In the genomic region with DNA sequence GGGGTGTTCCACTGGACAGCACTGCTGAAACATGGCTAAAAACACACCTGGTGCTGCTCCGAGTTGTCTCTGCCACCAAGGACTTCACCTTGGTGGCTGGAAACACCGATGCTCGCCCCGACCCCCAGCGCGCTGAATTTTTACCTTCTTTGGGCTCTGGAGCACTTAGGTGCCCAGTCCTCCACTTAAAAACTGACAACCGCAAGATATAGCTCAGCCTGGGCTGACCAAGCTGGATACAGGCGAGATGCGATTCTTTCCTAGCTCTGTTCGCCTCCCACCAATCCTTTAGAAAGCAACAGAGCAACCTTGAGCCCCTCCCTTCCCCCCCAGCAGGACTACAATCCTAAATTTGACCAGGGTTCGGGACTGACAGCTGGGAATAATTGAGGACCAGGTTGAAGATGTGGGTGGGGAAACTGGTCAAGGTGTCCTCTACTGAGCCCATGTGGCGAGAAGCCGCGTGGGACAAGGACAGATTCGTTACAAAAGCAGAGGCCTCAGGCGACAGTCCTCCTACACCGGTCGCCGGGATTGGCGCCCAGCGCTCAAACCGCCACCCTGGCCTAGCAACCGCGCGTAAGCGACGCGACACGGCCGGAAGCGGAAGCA, we compare ENCODE assay signal across 8 mouse cellular contexts. TPM values are rescaled to one million over a fixed set of nuclear protein-coding genes. Genes with fewer than 3 reads are reported as not detected.
DNase-seq lines count a peak whose midpoint lies in the region; ATAC-seq and TF ChIP-seq lines count a peak whose summit lies in the region.

No protein-coding gene starts in this region.

- H3K4me3 ChIP-seq in ES-E14 (ENCODE audit: insufficient read depth in 1 of 2, low read depth in 1 of 2, low read length in 2 of 2, poor library complexity in 1 of 2, severe bottlenecking in 1 of 2) = peak overlapping the region; percentile 76 to 83
- peak overlapping the region; percentile 54 for H3K4me3 ChIP-seq in hindbrain, embryonic 13.5 days

- no peaks in the 10 kb centered on the region for H3K9me3 ChIP-seq in ES-E14 (ENCODE audit: control insufficient read depth, insufficient read depth, low read depth, low read length)
- H3K9me3 ChIP-seq in hindbrain, embryonic 13.5 days = no peaks in the 10 kb centered on the region

- no peaks in the 10 kb centered on the region; the same call in 1 of the 2 replicates for H3K36me3 ChIP-seq in ES-E14 (ENCODE audit: control insufficient read depth, insufficient read depth, low read length, poor library complexity, severe bottlenecking)
- H3K36me3 ChIP-seq in hindbrain, embryonic 13.5 days = peaks cover 10% of the 10 kb centered on the region; the same call in 1 of the 2 replicates

- no peaks in the 10 kb centered on the region for H3K27me3 ChIP-seq in hindbrain, embryonic 13.5 days

- in situ Hi-C loops in ES-E14 (cut with MboI; ENCODE audit: low sequenced_read_pairs in 2 of 2, unreplicated experiment in 2 of 2) = no loop called here

- H3K4me1 ChIP-seq in ES-E14 (ENCODE audit: control insufficient read depth in 2 of 2, insufficient read depth in 2 of 2, low read length in 2 of 2, poor library complexity in 1 of 2) = no peaks in the 10 kb centered on the region
- 0 out of 2 replicates have a peak, but pooled peaks cover 4% of the 10 kb centered on the region for H3K4me1 ChIP-seq in hindbrain, embryonic 13.5 days (replicated peaks)

- ATAC-seq in hindbrain, embryonic 13.5 days (ENCODE audit: low FRiP score) = peak; percentile 22
- ATAC-seq in megakaryocyte-erythroid progenitor cell, adult 5-6 weeks (replicated peaks; ENCODE audit: low FRiP score, low TSS enrichment, poor library complexity, severe bottlenecking) = 0 out of 2 replicates have a peak, but pooled peaks have one; percentile 0

- no peak; the same call in 1 of the 2 replicates for TF ChIP-seq POLR2A in brain, embryonic 14.5 days (IDR thresholded peaks at IDR 0.05; ENCODE audit: borderline replicate concordance, extremely low read depth, insufficient read depth, insufficient read length, poor library complexity, severe bottlenecking)

- peak overlapping the region; percentile 74 for H3K4me2 ChIP-seq in hindbrain, embryonic 13.5 days

- H3K9ac ChIP-seq in ES-E14 (ENCODE audit: insufficient read depth, low read depth, low read length, poor library complexity, severe bottlenecking) = peak overlapping the region; percentile 81
- H3K9ac ChIP-seq in hindbrain, embryonic 13.5 days = peak overlapping the region; percentile 76

- 24% methylated on average over 30 of the region's 31 CpGs for WGBS in hindbrain, embryonic 13.5 days

- TF ChIP-seq CTCF in brain, embryonic 14.5 days (IDR thresholded peaks at IDR 0.05; ENCODE audit: borderline replicate concordance, extremely low read depth, insufficient read depth, insufficient read length) = no peak

- H3K27ac ChIP-seq in ES-E14 (ENCODE audit: insufficient read depth, low read depth, low read length, poor library complexity, severe bottlenecking) = no peak overlapping the region
- peak overlapping the region; percentile 93 for H3K27ac ChIP-seq in hindbrain, embryonic 13.5 days

- peak; percentile 86 for DNase-seq in layer of hippocampus, adult 9-11 months
- no peak for DNase-seq in layer of hippocampus, adult 18-20 months (ENCODE audit: low spot score in 2 of 2)
- DNase-seq in ES-E14 (ENCODE audit: low read depth, low spot score) = no peak
- DNase-seq in brain, embryonic 14.5 days (ENCODE audit: low read depth) = peak; percentile 93
- peak; percentile 29 for DNase-seq in thymus, postnatal 4 days
- no peak for DNase-seq in gastrocnemius, adult 8-10 months (ENCODE audit: low spot score in 2 of 2)

TF ChIP-seq in ES-E14, 5 proteins besides CTCF, POLR2A, EP300 and RAD21:
- TF ChIP-seq ZNF384 (IDR thresholded peaks at IDR 0.05; ENCODE audit: low read depth, low read length) (no peak), CHD2 (IDR thresholded peaks at IDR 0.05; ENCODE audit: low read depth, low read length) (no peak), HCFC1 (IDR thresholded peaks at IDR 0.05; ENCODE audit: borderline replicate concordance, insufficient read depth, low read length) (no peak), ZC3H11A (IDR thresholded peaks at IDR 0.05; ENCODE audit: borderline replicate concordance, low read depth, low read length) (no peak), MAFK (IDR thresholded peaks at IDR 0.05; ENCODE audit: insufficient read depth, low read depth, low read length) (no peak)

RNA-seq across cellular contexts. Expression of a gene that starts 0.7 kb away (rescaled TPM):
- 10 to 100 TPM; 21.3 to 23.5 TPM for total RNA-seq in layer of hippocampus, adult 18-20 months (2021)
- total RNA-seq in ES-E14 (2012; rRNA removed) = 4.4 and 7.2 TPM in 2 replicates
- 19.8 and 20.9 TPM in 2 replicates for polyA plus RNA-seq in brain, embryonic 14.5 days (2012; rRNA removed)
- polyA plus RNA-seq in hindbrain, embryonic 13.5 days (2015; fragmentation: Nextera tagmentation; extraction: Ambion mirVana) = 17.1 and 19.0 TPM in 2 replicates
- 45.3 and 49.6 TPM in 2 replicates for total RNA-seq in megakaryocyte-erythroid progenitor cell, adult 5-6 weeks (2014; fragmentation: Nextera tagmentation)
- 118 and 131 TPM in 2 replicates for total RNA-seq in megakaryocyte-erythroid progenitor cell, adult 5-6 weeks (2017)
- total RNA-seq in gastrocnemius, adult 8-10 months (2022) = 10 to 100 TPM; 34.3 to 45.9 (median 38.6) TPM

Comparison
In these comparisons a context has a peak if more than half of its experiments do, and no peak if none do; other contexts are left out.
1. DNase-seq: peak in layer of hippocampus, adult 9-11 months (single experiment), brain, embryonic 14.5 days (single experiment) and thymus, postnatal 4 days (single experiment); none in layer of hippocampus, adult 18-20 months (0 of 2), ES-E14 (single experiment) and gastrocnemius, adult 8-10 months (0 of 2).